Mouse (Mus musculus) MEL-GATA-1-ER (cell line): ENCODE results near the gene Paxip1.

Experiments
- DNase-seq: peaks from one replicate; pipeline ENCODE4 v3.0.0-alpha.2; 2012; ENCODE audit warnings: low read depth; ENCODE audit errors: extremely low read depth

The Paxip1 gene

GRCm38 (mm10) chr5:27791303-27792172, at the start of gene Paxip1:
TSS of gene Paxip1 (minus strand) at chr5:27791691.
- peak; percentile 88 for DNase-seq

GRCm38 (mm10) chr5:27838061-27838460, 46.6 kb upstream of the Paxip1 start:
- no peak for DNase-seq

GRCm38 (mm10) chr5:27835096-27835495, 43.6 kb upstream of the Paxip1 start:
- no peak for DNase-seq

- no peak for DNase-seq
These were observed 36.5 kb upstream of the Paxip1 start for GRCm38 (mm10) chr5:27827971-27828370.

GRCm38 (mm10) chr5:27821161-27821560, 29.7 kb upstream of the Paxip1 start:
- no peak for DNase-seq

- DNase-seq = no peak
These were observed 27.6 kb upstream of the Paxip1 start for GRCm38 (mm10) chr5:27818840-27819672.

GRCm38 (mm10) chr5:27814282-27814681, 22.8 kb upstream of the Paxip1 start:
- no peak for DNase-seq

- DNase-seq = peak; percentile 77
These were observed 2.4 kb upstream of the Paxip1 start for GRCm38 (mm10) chr5:27793923-27794322.

GRCm38 (mm10) chr5:27792531-27793205, 1.2 kb upstream of the Paxip1 start:
- DNase-seq = peak; percentile 38

- DNase-seq = no peak
These were observed 631 bp upstream of the Paxip1 start for GRCm38 (mm10) chr5:27792173-27792470.

- DNase-seq = no peak
These were observed 592 bp downstream of the Paxip1 start for GRCm38 (mm10) chr5:27790910-27791288.

- peak; percentile 34 for DNase-seq
These were observed 1.2 kb downstream of the Paxip1 start for GRCm38 (mm10) chr5:27790086-27790909.

- DNase-seq = no peak
These were observed 1.9 kb downstream of the Paxip1 start for GRCm38 (mm10) chr5:27789586-27789985.

GRCm38 (mm10) chr5:27783381-27783780, 8.1 kb downstream of the Paxip1 start:
- DNase-seq = no peak

GRCm38 (mm10) chr5:27767948-27768347, 23.5 kb downstream of the Paxip1 start:
- no peak for DNase-seq

- no peak for DNase-seq
These were observed 25.7 kb downstream of the Paxip1 start for GRCm38 (mm10) chr5:27765780-27766179.

- no peak for DNase-seq
These were observed 46.5 kb downstream of the Paxip1 start for GRCm38 (mm10) chr5:27744944-27745343.

- no peak for DNase-seq
These were observed 52.3 kb downstream of the Paxip1 start for GRCm38 (mm10) chr5:27739216-27739615.

GRCm38 (mm10) chr5:27737168-27737567, 54.3 kb downstream of the Paxip1 start:
- DNase-seq = peak; percentile 41

- no peak for DNase-seq
These were observed 59.1 kb downstream of the Paxip1 start for GRCm38 (mm10) chr5:27732288-27732868.

GRCm38 (mm10) chr5:27731392-27731791, 60.1 kb downstream of the Paxip1 start:
- no peak for DNase-seq
